Mouse (Mus musculus): ENCODE data around the gene Olfr493.

Gene Olfr493

DNA sequence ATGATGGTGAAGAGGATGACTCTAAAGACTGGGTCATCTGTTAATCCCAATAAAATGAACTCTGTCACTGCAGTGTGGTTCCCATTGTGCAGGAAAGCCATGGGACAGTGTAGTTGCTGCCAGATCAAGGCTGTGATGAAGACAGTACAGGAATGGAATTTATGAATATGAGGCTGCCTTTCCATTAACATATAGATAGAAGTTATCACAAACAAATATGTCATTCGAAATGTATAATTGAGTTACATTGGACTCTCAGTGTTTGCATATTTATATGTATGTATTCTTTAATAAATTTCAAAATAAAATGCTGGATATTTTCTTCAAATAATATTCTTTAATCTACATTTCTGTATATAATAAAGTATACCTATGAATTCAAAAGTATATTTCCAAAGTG, at the start of gene Olfr493:
TSS of gene Olfr493 (minus strand) at position 101 of the 400 bp plus-strand sequence.
- DNase-seq, result no peak

DNA sequence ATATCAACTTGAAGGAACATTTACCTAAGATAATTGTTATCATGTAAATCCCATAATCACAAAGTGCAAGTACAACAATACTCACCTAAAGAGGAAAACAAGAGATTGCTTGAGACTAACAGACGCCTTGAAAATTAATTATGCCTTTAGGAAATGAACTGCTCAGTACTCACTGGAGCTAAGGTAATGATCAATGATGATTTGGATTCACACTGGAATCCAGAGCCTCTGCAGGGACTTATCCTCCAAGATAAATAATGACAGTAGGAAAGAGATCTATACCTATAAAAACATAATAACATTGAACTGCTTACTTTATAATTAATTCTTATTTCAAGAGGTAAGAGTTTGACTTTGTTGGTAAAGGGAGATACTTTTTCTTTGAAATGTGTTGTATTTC, 46.1 kb upstream of the Olfr493 start, which contains the start of gene Olfr495:
TSS of gene Olfr495 (plus strand) at position 301 of the 400 bp plus-strand sequence.
- no peak for DNase-seq

DNA sequence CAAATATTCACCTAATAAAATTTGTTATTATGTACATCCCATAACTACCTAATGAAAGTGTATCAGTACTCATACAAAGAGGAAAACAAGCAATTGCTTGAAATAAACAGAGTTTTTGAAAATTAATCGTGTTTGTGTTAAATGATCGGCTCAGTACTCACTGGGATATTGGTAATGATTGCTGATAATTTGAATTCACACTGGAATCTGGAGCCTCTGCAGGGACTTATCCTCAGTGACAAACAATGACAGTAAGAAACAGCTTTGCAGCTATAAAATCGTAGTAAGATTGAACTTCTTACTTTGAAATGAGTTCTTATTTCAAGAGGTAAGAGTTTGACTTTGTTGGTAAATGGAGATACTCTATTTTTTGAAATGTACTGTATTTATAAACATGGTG, 18.3 kb upstream of the Olfr493 start, which contains the start of gene Olfr494:
TSS of gene Olfr494 (plus strand) at position 301 of the 400 bp plus-strand sequence.
- no peak for DNase-seq

DNA sequence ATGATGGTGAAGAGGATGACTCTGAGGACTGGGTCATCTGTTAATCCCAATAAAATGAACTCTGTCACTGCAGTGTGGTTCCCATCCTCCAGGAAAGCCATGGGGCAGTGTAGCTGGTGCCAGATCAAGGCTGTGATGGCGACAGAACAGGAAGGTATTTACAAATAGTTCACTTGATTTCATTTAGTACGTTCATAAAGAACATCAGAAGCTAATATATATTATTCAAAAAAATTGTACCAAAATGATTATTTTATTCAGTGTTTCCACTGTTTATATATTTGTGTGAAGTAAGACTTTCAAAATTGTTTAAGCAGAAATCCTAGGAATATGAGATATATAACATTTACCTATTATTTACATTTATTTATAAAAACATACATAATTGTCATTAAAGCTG, 23.2 kb downstream of the Olfr493 start, which contains the start of gene Olfr492:
TSS of gene Olfr492 (minus strand) at position 101 of the 400 bp plus-strand sequence.
- DNase-seq, result no peak

DNA sequence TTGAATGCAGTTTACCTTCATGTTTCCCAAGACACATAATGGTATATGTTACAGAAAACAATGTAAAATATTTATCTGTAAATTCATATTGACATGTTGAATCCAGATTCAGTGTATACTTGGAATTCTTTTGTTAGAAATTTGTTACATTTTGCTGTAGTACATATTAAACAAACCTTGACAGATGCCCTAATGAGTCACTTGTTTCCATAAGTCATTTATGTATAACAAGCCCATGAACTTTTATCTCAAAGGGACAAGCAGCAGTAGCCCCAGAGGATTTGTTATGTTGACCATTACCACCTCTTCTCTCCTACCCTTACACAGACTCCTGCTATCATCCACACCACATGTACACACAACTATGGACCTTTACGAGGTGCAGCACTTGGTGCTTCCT, 33.6 kb downstream of the Olfr493 start, which contains the start of gene Olfr491:
TSS of gene Olfr491 (plus strand) at position 301 of the 400 bp plus-strand sequence.
- DNase-seq, result no peak

Measured in cerebellum, adult 11-12 months (tissue).